Mouse (Mus musculus) retina, embryonic 14.5 days (tissue): ENCODE data around the gene Spry1.
A peak's percentile ranks its signal among the peaks of the same experiment; 100 is the strongest.

ENCODE experiments used
- DNase-seq: peaks from one replicate; pipeline ENCODE4 v3.0.0-alpha.2; 2015; ENCODE audit warnings: low spot score

Spry1 gene

DNA sequence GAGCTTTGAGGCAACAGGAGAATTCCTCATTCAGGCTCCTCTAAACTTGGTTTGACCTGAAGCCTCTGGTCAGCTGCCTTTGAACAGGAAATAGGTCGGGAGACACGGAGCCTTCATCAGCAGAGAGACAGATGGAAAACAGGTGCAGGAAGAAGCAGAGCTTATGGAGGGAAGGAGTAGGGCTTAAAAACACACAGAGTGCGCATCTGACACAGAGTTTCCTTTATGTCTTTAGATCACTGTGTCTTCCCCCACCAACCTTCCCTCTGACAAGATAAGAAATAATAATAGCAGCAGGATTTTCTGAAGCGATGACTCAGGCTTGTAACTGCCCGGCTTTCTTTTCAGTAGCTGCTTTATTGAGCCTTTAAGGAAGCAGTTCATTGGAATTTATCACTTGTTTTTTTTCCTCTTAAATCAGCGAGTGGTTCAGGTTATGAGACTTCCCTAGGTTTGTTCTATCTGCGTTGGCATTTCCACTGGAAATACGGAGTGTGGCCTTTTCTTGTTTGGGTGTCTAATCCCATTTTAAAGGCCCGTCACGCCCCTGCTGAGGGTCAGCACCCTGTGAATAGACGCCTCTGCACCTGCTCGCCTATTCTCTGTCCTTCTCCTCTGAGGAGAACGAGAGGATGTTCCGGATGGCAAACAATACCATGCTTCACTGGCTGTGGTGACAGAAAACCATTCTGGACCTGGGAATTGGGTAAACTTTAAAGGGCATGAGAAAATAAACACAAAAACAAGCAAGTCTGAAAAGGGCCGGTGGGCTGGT lies 32.7 kb downstream of the Spry1 start:
- peak; percentile 58 for DNase-seq

DNA sequence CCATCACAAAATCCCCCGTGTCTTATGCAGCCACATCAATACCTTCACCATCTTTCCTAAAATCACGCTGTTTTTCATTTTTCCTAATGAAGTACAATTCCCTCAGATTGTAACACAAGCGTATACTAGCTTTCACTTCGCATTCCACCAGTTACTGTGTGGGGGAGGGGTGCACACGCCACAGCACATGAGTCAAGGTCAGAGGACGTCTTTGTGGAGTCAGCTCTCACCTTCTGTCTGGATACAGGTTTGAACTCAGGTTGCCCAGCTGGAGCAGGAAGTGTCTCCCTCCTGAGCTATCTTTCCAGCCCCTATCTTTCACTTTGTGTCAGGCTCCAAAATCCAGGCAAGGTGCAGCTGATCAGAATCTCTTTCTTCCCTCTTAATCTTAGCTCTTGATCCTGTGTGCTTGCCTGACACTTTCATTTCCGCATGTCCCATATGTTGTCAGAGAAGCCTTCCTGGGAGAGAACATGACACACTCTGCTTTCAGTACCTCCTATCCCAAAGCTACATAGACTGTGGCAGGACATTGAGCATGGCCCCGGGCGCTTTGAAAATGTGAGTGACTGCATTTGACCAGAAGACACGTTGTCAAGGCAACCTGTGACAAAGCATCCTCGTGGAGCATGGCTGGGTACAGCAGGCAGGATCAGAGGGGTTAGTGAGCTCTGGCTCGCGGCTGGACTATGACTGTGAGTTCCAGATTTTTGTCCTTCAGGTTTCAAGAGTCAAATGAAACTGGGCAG lies 33.9 kb downstream of the Spry1 start:
- DNase-seq = peak; percentile 64

DNA sequence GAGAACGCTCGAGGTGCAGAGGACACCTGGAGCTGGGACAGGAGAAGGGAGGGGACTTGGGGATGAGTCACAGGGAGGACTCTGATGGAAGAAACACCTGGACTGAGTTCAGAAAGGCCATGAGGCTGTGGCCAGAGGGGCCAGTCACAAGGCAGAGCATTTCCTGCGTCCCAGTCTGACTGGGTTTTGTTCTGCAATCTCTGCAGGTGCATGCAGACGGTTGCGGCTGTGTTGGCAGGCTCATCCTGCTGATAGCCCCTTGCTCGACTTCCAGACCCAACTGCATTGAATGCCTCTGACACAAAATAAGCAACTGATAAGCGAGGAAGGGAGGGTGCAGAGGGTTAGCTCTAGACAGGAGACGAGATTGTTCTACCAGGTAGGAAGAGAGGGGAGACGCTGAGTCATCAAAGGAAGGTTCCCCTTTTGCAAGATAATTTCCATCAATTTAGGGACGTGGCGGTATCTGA lies 35.3 kb downstream of the Spry1 start:
- no peak for DNase-seq

DNA sequence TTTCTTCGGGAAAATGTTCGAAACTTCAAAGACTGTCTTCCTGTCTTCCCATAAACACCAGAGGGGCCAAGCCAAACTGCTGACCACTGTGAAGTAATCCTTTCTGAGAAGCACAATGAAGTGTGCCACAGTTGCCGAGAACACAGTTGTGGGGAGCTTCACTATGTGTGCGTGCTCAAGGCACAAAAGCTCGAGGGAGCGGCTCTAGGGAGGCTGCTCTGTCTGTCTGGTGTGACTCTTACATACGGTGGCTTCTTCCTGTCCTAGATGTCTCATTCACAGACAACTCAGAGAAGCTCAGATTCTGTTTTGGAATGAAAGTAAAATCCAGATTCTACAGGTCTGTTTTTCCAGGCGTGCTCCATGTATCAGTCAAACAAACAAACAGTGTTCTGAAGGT lies 36.5 kb downstream of the Spry1 start:
- no peak for DNase-seq

DNA sequence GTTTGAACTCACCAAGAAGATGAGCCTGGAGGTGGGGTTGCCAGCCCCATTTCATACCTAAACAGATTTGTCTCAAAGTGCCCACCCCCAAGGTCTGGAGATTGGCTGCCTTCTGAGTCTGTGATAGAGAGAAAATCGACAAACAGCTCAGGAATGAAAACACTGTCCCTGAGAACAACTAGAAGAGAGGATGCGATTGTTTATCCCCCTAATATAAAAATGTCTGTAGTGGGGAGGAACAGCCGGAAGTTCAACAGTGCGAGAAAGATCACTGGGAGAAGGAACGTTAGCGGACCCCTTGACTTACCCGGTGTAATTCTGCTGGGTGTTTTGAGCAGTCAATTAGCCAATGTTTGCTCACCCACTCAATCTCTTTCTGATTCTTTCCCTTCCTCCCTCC lies 46.5 kb downstream of the Spry1 start:
- no peak for DNase-seq

- DNase-seq = no peak
These were observed 47.0 kb downstream of the Spry1 start for GRCm38 (mm10) chr3:37686751-37687150.

DNA sequence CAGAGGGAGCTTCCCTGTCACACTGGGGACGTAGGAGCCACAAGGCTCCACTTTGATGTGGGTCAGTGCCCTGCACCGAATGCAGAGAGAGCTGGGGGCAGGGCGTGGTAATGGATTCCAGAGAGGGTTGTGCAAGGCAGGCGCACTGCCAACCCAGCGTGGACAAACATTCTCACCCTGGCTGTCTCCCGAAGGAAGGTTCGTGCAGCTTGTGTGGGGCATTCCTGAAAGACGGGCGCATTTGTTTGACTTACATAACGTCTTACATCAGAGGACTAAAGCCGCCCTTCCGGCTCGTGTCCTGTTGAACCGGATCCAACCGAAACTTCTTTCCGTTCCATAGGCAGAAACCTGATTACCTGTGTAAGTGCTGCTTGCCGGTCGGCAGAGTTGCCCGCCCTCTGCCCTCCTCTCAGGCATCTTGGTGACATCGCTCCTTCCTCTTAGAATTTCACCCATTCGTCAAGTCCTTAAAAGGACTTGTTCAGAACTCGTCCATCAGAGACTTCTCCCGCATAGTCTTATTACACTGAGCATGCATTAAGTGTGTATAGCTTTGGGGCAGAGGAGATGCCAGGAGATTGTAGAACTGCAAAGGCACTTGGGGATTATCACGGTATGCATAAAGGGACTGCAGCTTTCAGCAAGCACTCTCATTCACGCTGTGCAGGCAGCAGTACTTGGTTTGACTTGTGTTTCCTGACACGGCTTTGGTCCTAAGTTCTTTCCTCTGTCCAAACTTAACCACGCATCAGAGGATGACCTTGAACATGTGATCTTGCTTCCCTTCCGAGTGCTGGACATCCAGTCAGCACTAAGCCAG lies 47.6 kb downstream of the Spry1 start:
- peak; percentile 46 for DNase-seq

DNA sequence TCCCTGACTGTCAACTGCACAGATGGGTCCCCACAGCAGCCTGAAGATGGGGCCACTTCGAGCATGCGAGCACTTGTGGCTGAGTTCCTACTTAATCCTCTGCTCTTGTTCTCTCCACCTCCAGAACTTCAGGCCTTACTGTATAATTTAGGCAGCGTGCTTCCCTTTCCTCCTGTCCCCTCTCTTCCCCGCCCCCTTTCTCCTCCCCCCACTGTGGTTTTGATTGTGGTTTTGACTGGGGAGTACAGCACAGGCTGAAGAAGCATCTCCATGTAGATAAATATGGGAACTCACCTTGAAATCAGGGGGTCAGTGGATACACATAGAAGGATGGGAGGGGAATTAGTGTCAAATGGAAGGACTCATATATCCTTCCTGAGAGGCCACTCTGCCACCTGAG lies 53.2 kb downstream of the Spry1 start:
- no peak for DNase-seq

DNA sequence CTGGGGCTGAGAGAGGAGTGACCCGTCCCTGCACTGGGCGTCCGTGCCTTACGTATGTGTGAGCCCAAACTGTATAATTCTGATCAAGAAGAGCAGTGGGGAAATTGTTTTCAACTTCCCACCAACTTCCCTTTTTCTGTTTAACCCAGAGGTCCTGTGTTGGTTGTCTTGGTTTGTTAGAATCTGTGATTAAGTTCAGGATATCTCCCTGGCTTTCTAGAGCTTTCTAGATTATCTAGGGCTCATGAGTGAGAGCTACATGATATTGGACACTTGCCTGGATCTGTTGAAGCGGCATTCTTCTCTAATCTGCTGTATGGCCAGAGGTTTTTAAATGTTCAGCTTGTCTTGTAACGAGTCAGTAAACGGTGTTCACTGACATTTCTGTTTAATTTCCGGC lies 53.8 kb downstream of the Spry1 start:
- DNase-seq = no peak
